Mouse (Mus musculus) frontal cortex, adult (tissue): Measurements from ENCODE around the gene Sez6l2.
A peak's percentile ranks its signal among the peaks of the same experiment; 100 is the strongest.

ENCODE experiments used
- ATAC-seq: cut with Nextera tagmentation; 2 replicates; pipeline ENCODE4 v1.9.2; 2017; ENCODE audit warnings: mild to moderate bottlenecking, moderate library complexity, mixed read lengths; ENCODE audit not compliant: low TSS enrichment

Sez6l2 gene

GRCm38 (mm10) chr7:127007313-127008024 is 57.1 kb downstream of the Sez6l2 start:
- ATAC-seq: no peak

- peak; percentile 82 for ATAC-seq
Observed at GRCm38 (mm10) chr7:127008239-127009019, 58.1 kb downstream of the Sez6l2 start.

DNA sequence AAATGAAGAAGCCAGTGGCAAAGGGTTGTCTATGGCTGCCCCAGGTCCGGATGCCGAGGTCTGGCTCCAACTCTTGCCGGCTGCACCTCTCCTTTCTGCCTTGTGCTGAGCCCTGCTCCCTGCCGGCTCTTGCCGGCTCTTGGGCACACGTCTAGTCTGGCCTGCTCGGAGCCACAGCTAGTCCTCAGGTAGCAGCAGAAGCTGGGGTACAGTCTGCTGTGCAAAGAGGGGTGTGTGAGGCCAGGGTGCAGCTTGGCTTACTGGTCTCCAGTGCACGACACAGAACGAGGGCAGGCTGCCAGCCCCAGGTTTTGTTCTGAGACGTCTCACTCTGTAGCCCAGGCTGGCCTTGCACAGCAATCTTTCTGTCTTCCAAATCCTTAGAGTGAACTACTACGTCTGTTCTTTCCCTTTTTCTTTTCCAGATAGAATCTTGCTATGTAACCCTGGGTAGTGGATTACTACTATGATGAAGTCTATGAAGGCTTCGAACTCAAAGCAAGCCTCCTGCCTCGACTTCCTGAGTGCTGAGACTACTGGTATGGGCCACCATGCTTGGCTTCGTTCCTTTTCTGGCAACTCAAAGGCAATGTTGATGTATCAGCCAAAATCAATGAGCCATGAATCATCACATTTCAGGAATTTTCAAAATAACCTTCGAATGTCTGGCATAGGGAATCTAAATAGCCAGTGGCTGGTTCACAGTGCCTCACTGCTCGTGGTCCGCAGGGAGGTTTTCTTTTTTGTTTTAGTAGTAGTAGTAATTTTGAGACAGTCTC is 59.1 kb downstream of the Sez6l2 start:
- no peak for ATAC-seq

GRCm38 (mm10) chr7:127011051-127011450 is 60.7 kb downstream of the Sez6l2 start:
- ATAC-seq: no peak

- ATAC-seq: no peak
Observed at GRCm38 (mm10) chr7:127011717-127012116, 61.4 kb downstream of the Sez6l2 start.

DNA sequence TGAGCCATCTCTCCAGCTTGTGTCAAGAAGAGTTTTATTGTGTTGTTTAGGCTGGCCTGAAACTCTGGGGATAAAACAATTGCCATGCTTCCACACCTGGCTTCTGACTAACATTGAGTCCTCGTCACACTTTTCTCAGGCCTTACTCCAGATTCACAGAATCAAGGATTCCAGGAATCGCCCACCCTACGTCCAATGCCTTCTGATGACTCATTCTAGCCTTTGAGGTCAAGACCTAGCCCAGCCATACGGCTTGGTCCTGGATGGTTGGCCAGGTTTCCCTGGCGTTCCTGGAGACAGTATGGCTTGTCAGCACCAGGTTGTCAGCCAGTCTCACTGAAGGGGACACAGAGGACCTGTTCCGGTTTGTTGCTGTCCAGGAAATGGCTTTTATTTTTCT is 62.0 kb downstream of the Sez6l2 start:
- no peak for ATAC-seq

DNA sequence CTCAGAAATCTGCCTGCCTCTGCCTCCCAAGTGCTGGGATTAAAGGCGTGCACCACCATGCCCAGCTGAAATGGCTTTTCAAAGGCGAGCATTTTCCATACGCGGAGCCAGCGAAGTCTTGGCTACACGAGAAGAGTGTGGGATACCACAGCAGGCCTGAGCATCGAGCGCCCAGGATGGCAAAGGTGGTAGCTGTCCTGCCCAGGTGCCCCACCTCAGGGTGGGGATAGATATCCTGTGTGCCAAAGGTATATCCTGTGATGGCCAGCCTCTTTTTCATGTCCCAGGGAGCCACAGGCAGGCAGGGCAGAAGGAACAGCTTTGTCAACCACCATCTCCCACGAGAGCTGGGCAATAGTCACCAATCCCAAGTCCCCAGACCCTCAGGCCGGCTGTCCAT is 62.5 kb downstream of the Sez6l2 start:
- ATAC-seq: no peak

GRCm38 (mm10) chr7:127013385-127013784 is 63.0 kb downstream of the Sez6l2 start:
- no peak for ATAC-seq

DNA sequence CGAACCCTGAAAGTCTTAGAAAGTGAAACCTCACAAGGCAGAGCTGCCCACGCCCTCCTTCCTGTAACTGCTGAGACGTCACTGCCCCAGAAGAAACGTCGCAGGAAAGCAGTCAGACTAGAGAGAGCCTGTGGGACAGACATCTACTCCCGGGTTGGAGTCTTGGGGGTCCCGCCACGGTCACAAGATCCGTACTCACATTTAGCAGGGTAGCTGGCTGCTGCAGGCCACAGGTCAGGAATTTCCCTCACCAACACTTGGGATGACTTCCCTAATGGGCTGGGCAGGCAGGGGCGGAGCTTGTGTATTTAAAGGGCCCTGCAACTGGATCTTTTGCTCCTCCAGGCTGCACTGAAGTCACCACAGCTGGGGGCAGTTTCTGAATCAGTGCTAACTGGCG is 64.0 kb downstream of the Sez6l2 start, which contains the start of gene Mvp:
TSS of gene Mvp (minus strand) at position 302 of the 400 bp plus-strand sequence.
- no peak for ATAC-seq

DNA sequence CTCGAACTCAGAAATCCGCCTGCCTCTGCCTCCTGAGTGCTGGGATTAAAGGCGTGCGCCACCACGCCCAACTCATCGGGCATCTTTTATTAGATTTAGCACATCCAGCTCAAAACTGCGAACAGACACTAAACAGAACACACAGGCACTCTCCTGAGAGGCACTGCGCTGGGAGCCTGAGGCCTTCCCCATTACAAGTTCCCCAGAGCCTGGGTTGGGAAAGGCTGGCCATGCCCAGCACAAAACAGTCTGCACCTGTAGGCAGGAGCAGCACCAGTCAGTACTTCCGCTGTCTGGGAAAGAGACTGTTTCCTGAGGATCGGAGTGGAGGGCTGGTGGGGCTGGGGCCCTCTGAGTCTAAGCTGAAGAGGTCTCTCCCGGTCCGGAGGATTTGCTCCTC is 64.6 kb downstream of the Sez6l2 start:
- ATAC-seq: no peak

- no peak for ATAC-seq
Observed at GRCm38 (mm10) chr7:127016081-127016480, 65.7 kb downstream of the Sez6l2 start.

GRCm38 (mm10) chr7:127016481-127016485 is 65.9 kb downstream of the Sez6l2 start, which contains the start of gene Pagr1b:
TSS of gene Pagr1b (minus strand) at chr7:127016484.
- no peak for ATAC-seq

GRCm38 (mm10) chr7:127016486-127016938 is 66.1 kb downstream of the Sez6l2 start:
- ATAC-seq: peak; percentile 24

DNA sequence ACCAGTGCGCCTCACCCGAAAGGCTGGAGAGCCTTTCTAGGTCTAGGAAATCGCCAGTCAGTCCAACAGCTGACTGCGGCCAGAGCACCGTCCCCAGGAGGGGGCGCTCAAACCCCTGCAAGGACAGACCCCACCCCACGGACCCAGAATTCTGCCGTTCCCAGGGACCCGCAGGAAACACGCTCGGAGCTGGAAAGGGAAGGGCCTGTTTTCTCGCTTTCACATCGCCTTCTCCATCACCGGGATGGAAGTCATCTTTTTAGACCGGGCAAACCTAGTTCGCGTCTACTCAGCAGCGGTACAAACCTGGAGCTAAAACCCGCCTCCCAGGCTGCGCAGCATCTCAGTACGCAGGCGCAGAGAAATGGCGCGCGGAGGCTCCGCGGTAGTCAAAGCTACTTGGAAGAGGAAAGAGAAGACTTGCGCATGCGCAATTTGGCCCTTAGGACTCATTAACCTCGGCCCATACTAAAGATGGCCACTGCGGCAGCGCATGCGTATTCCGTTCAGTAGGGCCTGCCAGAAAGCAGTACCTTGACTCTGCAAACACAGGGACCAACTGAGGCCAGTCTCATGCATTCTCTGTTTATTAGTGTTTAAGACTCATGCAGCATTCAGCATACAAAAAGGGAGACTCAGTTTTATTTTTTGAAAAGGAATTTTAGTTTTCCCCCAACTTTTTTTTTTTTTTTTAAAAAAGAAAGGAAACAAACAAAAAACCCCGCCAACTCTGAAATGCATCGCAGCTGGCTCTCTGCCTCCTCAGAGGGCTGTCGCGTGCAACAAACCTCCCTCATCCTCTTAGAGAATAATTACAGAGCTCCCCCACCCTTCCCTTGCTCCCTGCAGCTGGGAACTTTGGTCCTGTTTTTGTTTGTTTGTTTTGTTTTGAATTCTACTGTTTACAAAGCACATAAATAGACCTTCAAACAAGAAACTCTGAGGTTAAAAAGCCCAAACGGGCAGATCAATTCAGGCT is 66.9 kb downstream of the Sez6l2 start, which contains the start of gene Pagr1a:
TSS of gene Pagr1a (minus strand) at position 382 of the 979 bp plus-strand sequence.
- ATAC-seq: peak; percentile 56

- ATAC-seq: no peak
Observed at GRCm38 (mm10) chr7:127017950-127018345, 67.6 kb downstream of the Sez6l2 start.

GRCm38 (mm10) chr7:127018416-127019305 is 68.3 kb downstream of the Sez6l2 start:
- no peak for ATAC-seq

DNA sequence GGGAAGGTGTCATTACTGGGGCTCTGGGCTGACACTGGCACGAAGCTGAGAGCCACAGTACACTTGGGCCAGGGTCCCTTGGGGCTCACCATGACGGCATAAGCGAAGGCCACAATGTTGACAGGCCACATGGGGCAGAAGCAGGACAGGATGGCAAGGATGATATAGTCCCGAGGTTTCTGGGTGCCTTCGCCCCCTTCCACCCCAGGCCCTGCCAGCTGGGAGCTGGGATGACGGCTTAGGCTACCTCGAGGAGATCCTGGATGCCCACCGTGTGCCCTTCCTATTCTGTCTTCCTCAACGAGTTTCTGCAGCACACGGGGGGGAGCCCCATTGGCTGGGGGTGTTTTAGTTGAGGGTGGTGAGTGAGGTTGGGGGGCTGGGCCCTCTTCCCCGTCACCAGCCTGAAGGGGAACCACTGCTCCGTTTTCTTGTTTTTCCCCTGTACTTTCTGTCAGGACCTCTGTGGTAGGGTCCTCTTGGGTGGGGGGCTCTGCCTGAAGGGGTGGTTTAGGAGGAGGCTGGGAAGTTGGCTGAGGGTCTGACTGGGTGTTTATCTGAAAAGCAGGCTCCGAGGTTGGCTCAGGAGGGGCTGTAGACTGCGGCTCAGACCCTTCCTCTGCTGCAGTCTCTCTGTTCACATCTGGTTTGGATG is 69.1 kb downstream of the Sez6l2 start:
- ATAC-seq: no peak

DNA sequence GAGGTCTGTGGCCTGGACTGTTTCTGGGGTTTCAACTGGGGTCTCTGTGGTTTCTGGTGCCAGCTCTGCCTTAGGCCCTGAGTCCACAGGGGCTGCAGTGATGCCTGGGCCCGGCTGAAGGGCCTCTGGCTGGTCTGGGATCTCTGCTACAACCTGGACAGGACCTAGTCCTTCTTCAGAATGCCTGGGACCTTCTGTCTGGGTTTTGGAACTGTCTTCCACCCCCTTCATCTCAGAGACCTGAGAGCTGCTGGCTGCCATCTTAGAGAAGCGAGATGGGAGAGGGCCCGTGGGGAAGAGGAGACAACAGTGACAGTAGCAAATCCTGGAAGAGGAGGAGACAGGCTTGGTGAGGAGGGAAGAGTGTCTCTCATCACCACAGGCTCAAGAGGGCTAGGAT is 69.7 kb downstream of the Sez6l2 start:
- ATAC-seq: no peak
